Mouse (Mus musculus): ENCODE measurements around the gene Lrfn5.

Lrfn5 gene

GRCm38 (mm10) chr12:61522829-61523370, at the start of gene Lrfn5:
Gene Lrfn5, plus strand, starts transcription at chr12:61523150.
- DNase-seq (ENCODE audit: low spot score in 2 of 2): peak; percentile 50 to 66

GRCm38 (mm10) chr12:61521501-61522147, 1.3 kb upstream of the Lrfn5 start:
- peak; percentile 28 to 46 for DNase-seq (ENCODE audit: low spot score in 2 of 2)

- DNase-seq (ENCODE audit: low spot score in 2 of 2): peak in 1 of 2 experiments; percentile 7
Observed at GRCm38 (mm10) chr12:61522148-61522828, 662 bp upstream of the Lrfn5 start.

GRCm38 (mm10) chr12:61523631-61524182, 757 bp downstream of the Lrfn5 start:
- peak; percentile 18 to 22 for DNase-seq (ENCODE audit: low spot score in 2 of 2)

- peak; percentile 40 to 49 for DNase-seq (ENCODE audit: low spot score in 2 of 2)
Observed at GRCm38 (mm10) chr12:61524183-61524651, 1.3 kb downstream of the Lrfn5 start.

GRCm38 (mm10) chr12:61526199-61526598, 3.2 kb downstream of the Lrfn5 start:
- DNase-seq (ENCODE audit: low spot score in 2 of 2): peak; percentile 84 to 87

GRCm38 (mm10) chr12:61579949-61580348, 57.0 kb downstream of the Lrfn5 start:
- DNase-seq (ENCODE audit: low spot score in 2 of 2): no peak

- DNase-seq (ENCODE audit: low spot score in 2 of 2): no peak
Observed at GRCm38 (mm10) chr12:61600305-61600704, 77.4 kb downstream of the Lrfn5 start.

GRCm38 (mm10) chr12:61607871-61608270, 84.9 kb downstream of the Lrfn5 start:
- DNase-seq (ENCODE audit: low spot score in 2 of 2): no peak

GRCm38 (mm10) chr12:61610081-61610480, 87.1 kb downstream of the Lrfn5 start:
- DNase-seq (ENCODE audit: low spot score in 2 of 2): no peak

- DNase-seq (ENCODE audit: low spot score in 2 of 2): no peak
Observed at GRCm38 (mm10) chr12:61624532-61624931, 101.6 kb downstream of the Lrfn5 start.

GRCm38 (mm10) chr12:61654380-61654779, 131.4 kb downstream of the Lrfn5 start:
- DNase-seq (ENCODE audit: low spot score in 2 of 2): no peak

- DNase-seq (ENCODE audit: low spot score in 2 of 2): no peak
Observed at GRCm38 (mm10) chr12:61723158-61723557, 200.2 kb downstream of the Lrfn5 start.

GRCm38 (mm10) chr12:61807073-61807605, 284.2 kb downstream of the Lrfn5 start:
- DNase-seq (ENCODE audit: low spot score in 2 of 2): no peak

GRCm38 (mm10) chr12:61823601-61824000, 300.7 kb downstream of the Lrfn5 start:
- no peak for DNase-seq (ENCODE audit: low spot score in 2 of 2)

- no peak for DNase-seq (ENCODE audit: low spot score in 2 of 2)
Observed at GRCm38 (mm10) chr12:61826311-61826710, 303.4 kb downstream of the Lrfn5 start.

- no peak for DNase-seq (ENCODE audit: low spot score in 2 of 2)
Observed at GRCm38 (mm10) chr12:61842599-61843291, 319.8 kb downstream of the Lrfn5 start.

GRCm38 (mm10) chr12:61854183-61854582, 331.2 kb downstream of the Lrfn5 start:
- DNase-seq (ENCODE audit: low spot score in 2 of 2): no peak
